Mouse (Mus musculus) brain, embryonic 14.5 days (tissue): ENCODE data around the gene Camk2g. TPM values are rescaled to one million over a fixed set of nuclear protein-coding genes. Genes with fewer than 3 reads are reported as not detected.

Experiments used
- DNase-seq: peaks from one replicate; pipeline ENCODE4 v3.0.0-alpha.2; 2011; ENCODE audit warnings: low read depth
- CTCF ChIP-seq: fragments of 200-500 bp; IDR thresholded peaks from 2 replicates; pipeline ENCODE4 v1.5.1; 2012; ENCODE audit warnings: inconsistent platforms, mild to moderate bottlenecking, moderate library complexity, borderline replicate concordance; ENCODE audit not compliant: insufficient read depth, insufficient read length; ENCODE audit errors: extremely low read depth
- POLR2A ChIP-seq: fragments of 200-500 bp; IDR thresholded peaks from 2 replicates; pipeline ENCODE4 v1.6.1; 2012; ENCODE audit warnings: mild to moderate bottlenecking, inconsistent platforms, borderline replicate concordance; ENCODE audit not compliant: poor library complexity, insufficient read depth, insufficient read length, severe bottlenecking; ENCODE audit errors: extremely low read depth
- polyA plus RNA-seq: library from polyadenylated mRNA; depleted of rRNA; stranded (reverse); fragments of >200 nt; gene quantifications from 2 replicates; pipeline ENCODE4 v1.2.3, GENCODE M21; 2012

Camk2g gene
- polyA plus RNA-seq, 1 experiment: 96.1 TPM

DNA sequence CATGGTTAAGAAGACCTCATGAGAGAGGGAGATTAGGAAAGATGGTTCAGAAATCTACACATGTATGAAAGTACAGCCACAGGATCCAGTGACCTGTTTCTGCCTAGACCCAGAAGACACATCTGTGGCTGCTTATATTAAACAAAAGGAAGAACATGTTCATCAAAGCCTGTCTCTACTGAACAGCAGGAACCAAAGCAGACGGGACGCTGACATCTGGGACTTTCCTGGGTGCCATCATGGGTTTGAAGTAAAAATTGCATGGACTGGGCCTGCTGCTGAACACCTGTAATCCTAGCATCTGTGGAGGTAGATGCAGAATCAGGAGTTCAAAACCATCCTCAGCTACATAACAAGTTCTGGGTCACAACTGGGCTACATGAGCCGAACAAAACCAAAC is 34.6 kb upstream of the Camk2g start:
- no peak for TF ChIP-seq POLR2A
- TF ChIP-seq CTCF: no peak
- DNase-seq: no peak

DNA sequence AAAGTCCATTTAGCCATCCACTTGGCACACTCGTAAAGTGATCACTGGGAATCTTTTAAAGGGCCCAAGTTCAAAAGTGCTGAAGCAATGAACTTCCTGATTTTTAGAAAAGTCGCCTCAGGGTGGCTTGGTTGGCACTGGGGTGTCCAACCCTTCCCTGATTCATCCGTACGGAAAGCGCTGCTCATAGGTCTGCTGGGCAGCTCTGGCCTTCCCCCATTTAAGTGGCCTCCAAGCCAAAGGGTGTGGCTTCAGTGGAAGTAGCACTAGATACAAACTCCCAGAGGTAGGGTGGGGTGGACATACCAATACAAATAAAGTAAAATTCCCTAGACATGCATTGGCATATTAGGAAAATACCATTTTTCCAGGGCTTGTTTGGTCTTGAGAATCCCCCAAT is 33.6 kb upstream of the Camk2g start:
- TF ChIP-seq CTCF (no peak), POLR2A (no peak)
- DNase-seq: no peak

DNA sequence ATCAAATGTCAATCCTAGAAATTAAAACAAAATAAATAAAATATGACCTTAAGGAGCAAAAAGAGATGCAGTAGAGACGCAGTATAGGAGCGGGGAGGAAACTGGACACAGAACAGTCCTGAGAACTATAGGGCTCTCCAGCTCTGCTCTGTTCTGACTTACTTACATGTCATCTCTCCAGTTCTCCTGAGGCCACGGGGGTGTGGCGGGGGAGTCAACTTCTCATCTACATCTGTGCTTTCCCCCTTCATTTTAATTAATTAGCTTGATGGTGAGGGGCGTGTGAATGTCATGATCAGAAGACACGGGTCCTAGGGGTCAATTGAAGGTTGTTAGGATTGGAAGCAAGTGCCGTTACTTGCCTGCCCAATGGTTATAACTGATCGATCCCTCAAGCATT is 33.2 kb upstream of the Camk2g start:
- TF ChIP-seq POLR2A: no peak
- TF ChIP-seq CTCF: no peak
- DNase-seq: no peak

DNA sequence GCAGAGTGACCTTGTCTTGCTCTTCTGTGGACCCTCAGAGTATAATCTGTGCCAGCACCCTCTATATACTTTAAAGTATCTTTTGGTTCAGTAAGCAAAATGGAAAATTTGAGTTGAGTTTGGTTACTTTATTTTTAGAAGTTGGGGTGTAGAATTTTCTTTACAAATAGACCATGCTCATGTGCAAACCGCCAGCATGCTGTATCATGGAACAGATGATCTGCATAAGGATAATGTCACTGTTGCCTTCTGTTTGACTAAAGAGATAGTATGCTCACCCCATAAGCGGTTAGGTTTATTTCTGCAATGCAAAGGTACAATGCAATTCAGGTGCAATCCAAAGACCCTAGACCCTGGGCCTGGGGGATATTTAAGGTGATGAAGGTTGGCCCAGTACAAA is 31.6 kb upstream of the Camk2g start:
- no peak for DNase-seq
- TF ChIP-seq CTCF (no peak), POLR2A (no peak)

DNA sequence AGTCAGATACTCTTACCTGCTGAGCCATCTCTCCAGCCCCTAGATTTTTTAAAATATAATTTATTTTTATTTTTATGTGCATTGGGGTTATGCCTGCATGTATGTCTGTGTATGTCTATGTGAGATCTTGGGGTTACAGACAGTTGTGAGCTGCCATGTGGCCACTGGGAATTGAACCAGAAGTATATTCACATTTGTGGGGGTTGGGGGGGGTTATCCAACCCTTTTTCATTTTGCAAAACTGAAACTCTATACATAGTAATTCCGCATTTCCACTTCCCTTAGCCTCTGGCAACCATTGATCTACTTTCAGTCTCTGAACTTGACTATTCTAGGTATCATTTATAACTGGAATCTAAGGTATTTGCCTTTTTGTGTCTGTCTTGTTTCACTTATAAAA is 30.6 kb upstream of the Camk2g start:
- DNase-seq: no peak
- TF ChIP-seq CTCF (no peak), POLR2A (no peak)

DNA sequence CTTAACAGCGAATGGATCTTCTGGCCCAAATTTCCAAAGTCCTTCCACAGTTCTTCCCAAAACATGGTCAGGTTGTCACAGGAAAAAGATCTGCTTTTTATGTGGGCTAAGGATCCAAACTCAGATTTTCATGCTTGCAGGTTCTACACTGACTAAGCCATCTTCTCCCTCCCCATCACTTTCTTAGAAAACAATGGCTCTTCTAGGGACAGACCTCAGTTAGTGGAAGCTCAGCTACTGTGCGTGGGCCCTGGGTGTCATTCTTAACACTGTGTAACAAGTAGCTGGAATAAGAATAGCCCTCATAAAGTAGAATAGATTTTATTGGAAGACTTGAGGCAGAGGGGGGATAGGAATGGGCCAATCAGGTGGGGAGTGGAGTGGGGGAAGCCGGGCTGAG is 21.6 kb upstream of the Camk2g start:
- no peak for DNase-seq

DNA sequence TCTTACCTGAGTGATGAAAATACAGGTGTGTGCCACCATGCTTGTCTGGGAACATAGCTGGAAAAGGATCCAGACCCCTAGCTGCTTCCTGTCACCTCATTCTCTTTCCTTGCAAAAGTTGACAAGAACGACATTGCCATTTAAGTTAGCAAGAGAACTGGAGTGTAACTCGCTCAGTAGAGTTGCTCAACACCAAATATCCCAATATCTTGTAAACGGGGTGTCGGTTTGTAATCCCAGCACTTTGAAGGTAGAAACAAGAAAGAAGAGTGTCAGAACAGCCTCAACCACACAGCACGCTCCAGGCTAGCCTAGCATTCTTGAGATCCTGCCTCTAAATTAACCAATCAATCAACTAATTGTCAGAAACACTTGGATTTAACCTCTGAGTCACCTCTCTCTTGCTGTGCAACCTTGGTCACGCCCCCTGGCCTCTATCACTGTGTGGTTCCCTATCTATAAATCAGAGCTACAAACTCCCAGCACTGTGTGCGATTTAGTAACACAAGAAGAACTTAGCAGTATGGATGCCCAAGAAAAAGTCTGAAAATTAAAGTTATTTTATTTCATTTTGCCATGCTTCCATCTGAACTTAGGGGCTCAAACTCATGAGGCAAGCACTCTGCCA is 18.0 kb upstream of the Camk2g start:
- DNase-seq: no peak
- TF ChIP-seq POLR2A (no peak), CTCF (no peak)

More for the DNA sequence above, 21.6 kb upstream of the Camk2g start:
- TF ChIP-seq CTCF: no peak

DNA sequence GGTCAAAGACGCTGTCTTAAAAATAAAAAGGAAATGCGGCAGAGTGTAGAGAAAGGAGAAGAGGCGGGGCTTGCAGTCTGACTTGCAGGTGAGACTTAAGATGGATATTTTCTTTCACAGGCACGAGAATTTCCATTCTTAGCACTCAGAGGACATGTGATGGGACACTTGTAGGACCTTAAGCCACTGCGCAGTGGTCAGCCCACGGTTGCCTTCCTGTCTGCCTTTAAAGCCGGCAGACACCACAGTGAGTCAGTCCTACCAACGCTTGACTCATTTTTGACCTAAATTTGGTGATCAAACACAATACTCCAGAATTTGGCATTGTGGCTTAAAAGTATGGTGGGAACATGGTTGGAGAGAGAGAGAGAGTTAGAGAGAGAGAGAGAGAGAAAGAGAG is 17.3 kb upstream of the Camk2g start:
- no peak for DNase-seq
- TF ChIP-seq POLR2A: no peak
- no peak for TF ChIP-seq CTCF

DNA sequence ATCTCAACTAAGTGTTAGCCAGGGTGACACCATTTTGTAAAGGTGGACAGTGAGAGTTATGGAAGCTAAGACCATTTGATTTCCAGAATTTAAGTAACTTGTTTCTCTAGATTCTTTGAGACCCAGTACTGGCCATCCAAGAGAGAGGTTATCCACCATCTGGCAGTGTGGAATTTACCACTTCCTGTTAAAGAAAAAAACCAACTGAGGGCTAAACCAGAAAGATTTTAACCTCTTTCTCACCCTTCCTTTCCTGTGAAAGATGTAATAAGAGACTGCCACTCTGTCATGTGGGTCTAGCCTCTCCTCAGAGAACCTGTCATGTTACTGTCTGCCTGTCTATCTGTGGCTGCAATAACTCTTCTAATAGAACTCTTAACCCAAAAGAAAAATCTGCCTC is 15.9 kb upstream of the Camk2g start:
- DNase-seq: no peak
- no peak for TF ChIP-seq POLR2A
- TF ChIP-seq CTCF: no peak

DNA sequence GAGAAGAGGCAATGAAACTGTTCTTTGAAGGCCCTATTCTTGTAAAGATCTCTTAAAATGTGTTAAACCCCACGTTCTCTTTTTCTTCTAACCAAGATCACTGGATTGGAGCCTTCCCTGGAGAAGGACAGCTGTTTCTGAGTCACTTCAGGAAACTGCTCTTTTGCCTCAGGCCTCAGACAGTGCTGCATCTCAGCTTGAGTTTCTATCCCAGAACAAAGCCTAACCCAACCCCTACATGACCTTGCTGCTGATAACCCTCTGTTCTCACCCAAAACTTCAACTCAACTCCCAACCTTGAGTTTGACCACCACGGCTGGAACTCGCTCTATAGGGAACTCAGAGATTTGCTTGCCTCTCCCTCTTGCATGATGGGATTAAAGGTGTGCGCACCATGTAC is 15.5 kb upstream of the Camk2g start:
- TF ChIP-seq POLR2A (no peak), CTCF (no peak)
- DNase-seq: no peak

DNA sequence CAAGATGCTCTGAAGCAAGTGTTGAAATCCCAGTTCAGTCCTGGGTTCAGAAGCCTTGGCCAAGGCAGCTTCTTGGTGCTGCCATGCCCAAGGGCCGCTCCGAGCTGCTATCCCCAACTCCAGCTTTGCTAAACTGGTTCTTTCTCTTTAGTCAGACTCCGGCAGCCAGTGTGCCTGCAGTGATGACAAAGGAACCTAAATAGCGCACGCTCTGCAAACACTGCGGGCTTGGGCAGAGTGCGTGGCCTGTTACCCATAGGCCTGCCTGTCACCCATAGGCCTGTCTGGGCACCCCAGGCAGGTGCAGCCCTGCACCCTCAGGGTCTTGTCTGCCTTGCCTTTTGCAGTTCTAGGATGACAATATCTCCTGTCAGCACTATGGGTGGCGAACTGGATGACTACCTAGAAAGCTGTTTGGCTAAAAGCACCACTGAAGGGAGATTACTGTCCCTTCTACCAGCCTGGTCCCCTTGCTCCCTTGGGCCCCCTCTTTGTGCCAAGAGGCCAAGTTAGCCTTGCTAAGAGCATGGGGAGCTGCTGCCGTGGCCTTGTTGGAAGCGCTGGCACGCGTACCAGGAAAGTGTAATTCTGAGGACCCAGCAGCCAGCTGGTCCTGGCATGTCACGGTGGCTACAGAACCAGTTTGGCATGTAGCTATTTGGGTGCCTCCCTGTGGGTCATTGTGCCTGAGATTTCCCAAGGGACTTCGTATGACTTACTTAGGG is 12.4 kb upstream of the Camk2g start:
- TF ChIP-seq POLR2A: no peak
- TF ChIP-seq CTCF: no peak
- DNase-seq: no peak
